Mouse (Mus musculus): Measurements from ENCODE around the gene Ywhae. TPM values are rescaled to one million over a fixed set of nuclear protein-coding genes. Genes with fewer than 3 reads are reported as not detected.

Ywhae gene
- 181 and 188 TPM in 2 replicates for total RNA-seq (2014; rRNA removed)
- polyA plus RNA-seq (2015; fragmentation: Nextera tagmentation; extraction: Ambion mirVana), result 1,457 and 1,531 TPM in 2 replicates

GRCm38 (mm10) chr11:75732434-75733226 is at the start of gene Ywhae:
TSS of gene Ywhae (plus strand) at chr11:75732869.
- H3K36me3 ChIP-seq (ENCODE audit: insufficient read depth, low read length), result no peaks in the 10 kb centered on the region
- no peak for TF ChIP-seq CTCF (IDR thresholded peaks at IDR 0.05; ENCODE audit: low read depth)
- H3K4me3 ChIP-seq (ENCODE audit: low read length), result peak within 1 kb of the TSS; percentile 98
- WGBS, result under 1% methylated on average over 72 of the region's 76 CpGs
- no peaks in the 10 kb centered on the region for H3K9me3 ChIP-seq (ENCODE audit: low read length)
- peak within 1 kb of the TSS; percentile 100 for H3K9ac ChIP-seq (replicated peaks; ENCODE audit: low read length)
- ATAC-seq, result peak; percentile 95
- H3K4me2 ChIP-seq (ENCODE audit: low read depth, low read length), result peak within 1 kb of the TSS; percentile 91
- peaks cover 28% of the 10 kb centered on the region for H3K4me1 ChIP-seq (ENCODE audit: insufficient read depth, low read length)
- peak within 1 kb of the TSS; percentile 100 for H3K27ac ChIP-seq
- H3K27me3 ChIP-seq (ENCODE audit: insufficient read depth, low read length), result no peaks in the 10 kb centered on the region
- DNase-seq (ENCODE audit: low spot score), result peak; percentile 95

DNA sequence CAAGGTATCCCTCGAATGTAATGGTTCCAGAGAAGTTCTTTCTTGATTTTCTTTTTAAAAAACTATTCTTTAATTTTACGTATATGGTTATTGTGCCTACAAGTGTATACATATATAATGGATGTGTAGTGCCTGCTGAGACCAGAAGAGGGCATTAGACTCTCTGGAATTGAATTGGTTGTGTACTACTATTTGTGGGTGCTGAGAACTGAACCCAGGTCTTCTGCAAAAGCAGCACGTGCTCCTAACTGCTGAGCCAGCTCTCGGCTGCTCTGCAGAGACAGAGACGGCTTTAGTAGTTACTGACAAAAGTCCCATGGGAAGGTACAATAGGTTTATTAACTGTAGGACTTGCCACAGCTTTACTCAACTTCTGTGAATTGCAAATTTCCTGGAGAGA is 48.2 kb upstream of the Ywhae start:
- Histone ChIP-seq H3K4me3 (ENCODE audit: low read length) (no peak overlapping the region), H3K4me2 (ENCODE audit: low read depth, low read length) (no peak overlapping the region), H3K27me3 (ENCODE audit: insufficient read depth, low read length) (no peaks in the 10 kb centered on the region), H3K9ac (replicated peaks; ENCODE audit: low read length) (no peak overlapping the region), H3K27ac (no peak overlapping the region), H3K36me3 (ENCODE audit: insufficient read depth, low read length) (no peaks in the 10 kb centered on the region), H3K9me3 (ENCODE audit: low read length) (no peaks in the 10 kb centered on the region), H3K4me1 (ENCODE audit: insufficient read depth, low read length) (peaks cover 9% of the 10 kb centered on the region; the same call in 1 of the 2 replicates)
- ATAC-seq (no peak), DNase-seq (ENCODE audit: low spot score) (no peak)
- WGBS, result 82% methylated on average over 5 of the region's 5 CpGs
- no peak for TF ChIP-seq CTCF (IDR thresholded peaks at IDR 0.05; ENCODE audit: low read depth)

GRCm38 (mm10) chr11:75684956-75685355 is 47.7 kb upstream of the Ywhae start:
- WGBS, result 76% methylated on average over 2 of the region's 2 CpGs
- TF ChIP-seq CTCF (IDR thresholded peaks at IDR 0.05; ENCODE audit: low read depth), result no peak
- ATAC-seq (no peak), DNase-seq (ENCODE audit: low spot score) (no peak)
- Histone ChIP-seq H3K36me3 (ENCODE audit: insufficient read depth, low read length) (no peaks in the 10 kb centered on the region), H3K9me3 (ENCODE audit: low read length) (no peaks in the 10 kb centered on the region), H3K27ac (no peak overlapping the region), H3K4me2 (ENCODE audit: low read depth, low read length) (no peak overlapping the region), H3K9ac (replicated peaks; ENCODE audit: low read length) (no peak overlapping the region), H3K4me1 (ENCODE audit: insufficient read depth, low read length) (peaks cover 9% of the 10 kb centered on the region; the same call in 1 of the 2 replicates), H3K27me3 (ENCODE audit: insufficient read depth, low read length) (no peaks in the 10 kb centered on the region), H3K4me3 (ENCODE audit: low read length) (no peak overlapping the region)

GRCm38 (mm10) chr11:75687343-75687993 is 45.2 kb upstream of the Ywhae start:
- ATAC-seq (no peak), DNase-seq (ENCODE audit: low spot score) (no peak)
- Histone ChIP-seq H3K9me3 (ENCODE audit: low read length) (no peaks in the 10 kb centered on the region), H3K27ac (no peak overlapping the region), H3K4me3 (ENCODE audit: low read length) (no peak overlapping the region), H3K4me1 (ENCODE audit: insufficient read depth, low read length) (no peaks in the 10 kb centered on the region), H3K4me2 (ENCODE audit: low read depth, low read length) (no peak overlapping the region), H3K27me3 (ENCODE audit: insufficient read depth, low read length) (no peaks in the 10 kb centered on the region), H3K36me3 (ENCODE audit: insufficient read depth, low read length) (peaks cover 6% of the 10 kb centered on the region; the same call in 1 of the 2 replicates), H3K9ac (replicated peaks; ENCODE audit: low read length) (no peak overlapping the region)
- 84% methylated on average over 2 of the region's 2 CpGs for WGBS
- TF ChIP-seq CTCF (IDR thresholded peaks at IDR 0.05; ENCODE audit: low read depth), result no peak

DNA sequence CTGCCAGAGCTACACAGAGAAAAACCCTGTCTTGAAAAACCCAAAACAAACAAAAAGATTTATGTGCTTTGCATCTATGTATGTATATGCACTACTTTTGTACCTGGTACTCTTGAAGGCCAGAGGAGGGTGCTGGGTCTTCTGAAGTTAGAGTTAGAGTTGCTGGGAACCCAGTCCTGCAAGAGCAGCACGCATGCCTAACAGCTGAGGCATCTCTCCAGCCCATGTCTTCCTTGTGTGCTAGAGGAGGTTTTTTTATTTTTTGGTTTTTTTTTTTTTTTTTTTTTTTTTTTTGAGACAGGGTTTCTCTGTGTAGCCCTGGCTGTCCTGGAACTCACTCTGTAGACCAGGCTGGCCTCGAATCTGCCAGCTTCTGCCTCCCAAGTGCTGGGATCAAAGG is 44.5 kb upstream of the Ywhae start:
- no peak for DNase-seq (ENCODE audit: low spot score)
- no peak for TF ChIP-seq CTCF (IDR thresholded peaks at IDR 0.05; ENCODE audit: low read depth)
- 87% methylated on average over 2 of the region's 2 CpGs for WGBS
- H3K9me3 ChIP-seq (ENCODE audit: low read length), result no peaks in the 10 kb centered on the region
- peaks cover 9% of the 10 kb centered on the region; the same call in 1 of the 2 replicates for H3K36me3 ChIP-seq (ENCODE audit: insufficient read depth, low read length)
- H3K4me1 ChIP-seq (ENCODE audit: insufficient read depth, low read length), result no peaks in the 10 kb centered on the region
- no peak overlapping the region for H3K9ac ChIP-seq (replicated peaks; ENCODE audit: low read length)
- H3K4me2 ChIP-seq (ENCODE audit: low read depth, low read length), result no peak overlapping the region
- no peak overlapping the region for H3K4me3 ChIP-seq (ENCODE audit: low read length)
- ATAC-seq, result no peak
- H3K27ac ChIP-seq, result no peak overlapping the region
- no peaks in the 10 kb centered on the region for H3K27me3 ChIP-seq (ENCODE audit: insufficient read depth, low read length)

- ATAC-seq, result no peak
- 78% methylated on average over 1 of the region's 1 CpGs for WGBS
These were observed 42.7 kb upstream of the Ywhae start for GRCm38 (mm10) chr11:75689977-75690376.

More at GRCm38 (mm10) chr11:75689977-75690376, 42.7 kb upstream of the Ywhae start:
- Histone ChIP-seq H3K4me2 (ENCODE audit: low read depth, low read length) (no peak overlapping the region), H3K27ac (no peak overlapping the region), H3K36me3 (ENCODE audit: insufficient read depth, low read length) (peaks cover 21% of the 10 kb centered on the region; the same call in 1 of the 2 replicates), H3K9me3 (ENCODE audit: low read length) (no peaks in the 10 kb centered on the region), H3K27me3 (ENCODE audit: insufficient read depth, low read length) (no peaks in the 10 kb centered on the region), H3K9ac (replicated peaks; ENCODE audit: low read length) (no peak overlapping the region), H3K4me1 (ENCODE audit: insufficient read depth, low read length) (no peaks in the 10 kb centered on the region), H3K4me3 (ENCODE audit: low read length) (no peak overlapping the region)
- TF ChIP-seq CTCF (IDR thresholded peaks at IDR 0.05; ENCODE audit: low read depth), result no peak
- no peak for DNase-seq (ENCODE audit: low spot score)

All from hindbrain, postnatal 0 days (tissue).